In the genomic region with DNA sequence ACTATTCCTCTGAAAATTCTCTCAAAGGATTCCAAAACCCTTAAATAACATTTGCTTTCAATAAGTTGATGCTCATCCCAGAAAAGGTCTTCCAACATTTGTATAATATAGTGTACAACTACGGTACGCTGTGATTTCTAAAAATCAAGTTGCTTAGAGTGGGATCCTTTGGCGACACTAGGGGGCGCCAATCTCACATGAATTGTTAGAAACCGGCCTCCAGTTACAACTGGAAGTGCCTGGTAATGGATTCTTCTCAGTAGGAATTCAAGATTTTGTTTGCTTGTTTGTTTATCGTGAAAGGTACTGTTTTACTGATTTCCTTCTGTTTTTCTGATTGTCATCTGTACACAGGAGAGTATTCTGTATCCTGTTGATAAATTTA, we compare ENCODE assay signal across 10 mouse cellular contexts. TPM values are rescaled to one million over a fixed set of nuclear protein-coding genes. Genes with fewer than 3 reads are reported as not detected.
A peak's percentile ranks its signal among the peaks of the same experiment; 100 is the strongest.
DNase-seq lines count a peak whose midpoint lies in the region; ATAC-seq lines count a peak whose summit lies in the region.
"Had no signal": no experiment of that assay in that cellular context is flagged by ENCODE, and none has a peak within 500 bp of the region (broad histone marks: within the 10 kb centered on the region; RNA-seq: fewer than 3 reads in every experiment).

No protein-coding gene starts in this region.

- DNase-seq in gastrocnemius, adult 18-20 months (ENCODE audit: low spot score), result peak; percentile 64
- no peak for DNase-seq in gastrocnemius, postnatal 25 days
- peak; percentile 35 for DNase-seq in c-Kit-positive CD71-negative TER-119-negative erythroid progenitor cells, embryonic 14.5 days (ENCODE audit: low read depth)
- DNase-seq in hindbrain, embryonic 14.5 days (ENCODE audit: low spot score), result peak; percentile 94
- peak; percentile 35 for DNase-seq in layer of hippocampus, adult 9-11 months
- peak; percentile 83 for DNase-seq in right cerebral cortex, postnatal 14 days

- no peak overlapping the region for H3K27ac ChIP-seq in forebrain, embryonic 12.5 days
- H3K27ac ChIP-seq in hindbrain, embryonic 14.5 days, result no peak overlapping the region
- H3K27ac ChIP-seq: macrophage had no signal

- peak; percentile 80 for ATAC-seq in forebrain, embryonic 12.5 days (ENCODE audit: low FRiP score)
- ATAC-seq in hindbrain, embryonic 14.5 days (ENCODE audit: low FRiP score), result peak; percentile 82; the same call in 1 of the 2 replicates
- peak; percentile 95 for ATAC-seq in megakaryocyte progenitor cell, adult 5-6 weeks (replicated peaks; ENCODE audit: poor library complexity)

- 13% methylated on average over 6 of the region's 6 CpGs for WGBS in forebrain, embryonic 12.5 days
- 11% methylated on average over 6 of the region's 6 CpGs for WGBS in hindbrain, embryonic 14.5 days

- no peak overlapping the region for H3K4me2 ChIP-seq in forebrain, embryonic 12.5 days
- no peak overlapping the region for H3K4me2 ChIP-seq in hindbrain, embryonic 14.5 days (replicated peaks)

- peaks cover 2% of the 10 kb centered on the region; the same call in 1 of the 2 replicates for H3K4me1 ChIP-seq in forebrain, embryonic 12.5 days
- peaks cover 3% of the 10 kb centered on the region; the same call in 1 of the 2 replicates for H3K4me1 ChIP-seq in hindbrain, embryonic 14.5 days (replicated peaks; ENCODE audit: control insufficient read depth, insufficient read depth, low read length)

- no peak overlapping the region for H3K4me3 ChIP-seq in forebrain, embryonic 12.5 days (replicated peaks)
- H3K4me3 ChIP-seq in hindbrain, embryonic 14.5 days (replicated peaks; ENCODE audit: low read length), result no peak overlapping the region

- H3K36me3 ChIP-seq in forebrain, embryonic 12.5 days (replicated peaks), result no peaks in the 10 kb centered on the region
- H3K36me3 ChIP-seq in hindbrain, embryonic 14.5 days (replicated peaks; ENCODE audit: control insufficient read depth, insufficient read depth), result no peaks in the 10 kb centered on the region

- H3K27me3 ChIP-seq in forebrain, embryonic 12.5 days, result no peaks in the 10 kb centered on the region
- no peaks in the 10 kb centered on the region for H3K27me3 ChIP-seq in hindbrain, embryonic 14.5 days (ENCODE audit: control insufficient read depth, insufficient read depth, low read length)

- H3K9me3 ChIP-seq in forebrain, embryonic 12.5 days, result no peaks in the 10 kb centered on the region
- no peaks in the 10 kb centered on the region for H3K9me3 ChIP-seq in hindbrain, embryonic 14.5 days (ENCODE audit: control insufficient read depth, low read length)

- no peak overlapping the region for H3K9ac ChIP-seq in forebrain, embryonic 12.5 days
- H3K9ac ChIP-seq in hindbrain, embryonic 14.5 days, result no peak overlapping the region

RNA-seq across cellular contexts. Expression of a gene that starts 13.7 kb away (rescaled TPM):
- not detected for total RNA-seq in gastrocnemius, adult 18-20 months (2021)
- not detected for total RNA-seq in gastrocnemius, postnatal 25 days (2021)
- polyA plus RNA-seq in forebrain, embryonic 12.5 days (2016; fragmentation: Nextera tagmentation; extraction: Ambion mirVana), result 0.04 TPM in 1 of 2 replicates, not detected in the other
- polyA plus RNA-seq in hindbrain, embryonic 14.5 days (2014; fragmentation: Nextera tagmentation; extraction: Ambion mirVana), result 0.08 TPM in 1 of 2 replicates, not detected in the other
- total RNA-seq in megakaryocyte progenitor cell, adult 5-6 weeks (2015), result not detected in 2 replicates
- total RNA-seq in megakaryocyte progenitor cell, adult 5-6 weeks (2017), result not detected in 2 replicates
- polyA plus RNA-seq: C2C12, macrophage had no signal

RNA-seq across cellular contexts. Expression of a gene that starts 50.7 kb away (rescaled TPM):
- 10 to 100 TPM; 10.9 to 12.6 TPM for total RNA-seq in gastrocnemius, adult 18-20 months (2021)
- 10 to 100 TPM; 15.2 to 16.3 TPM for total RNA-seq in gastrocnemius, postnatal 25 days (2021)
- polyA plus RNA-seq in forebrain, embryonic 12.5 days (2016; fragmentation: Nextera tagmentation; extraction: Ambion mirVana), result 23.7 and 24.3 TPM in 2 replicates
- polyA plus RNA-seq in hindbrain, embryonic 14.5 days (2014; fragmentation: Nextera tagmentation; extraction: Ambion mirVana), result 14.2 and 16.4 TPM in 2 replicates
- 38.3 and 49.5 TPM in 2 replicates for total RNA-seq in megakaryocyte progenitor cell, adult 5-6 weeks (2015)
- total RNA-seq in megakaryocyte progenitor cell, adult 5-6 weeks (2017), result 50.7 and 70.6 TPM in 2 replicates

RNA-seq across cellular contexts. Expression of a gene that starts 57.1 kb away (rescaled TPM):
- not detected for total RNA-seq in gastrocnemius, adult 18-20 months (2021)
- not detected for total RNA-seq in gastrocnemius, postnatal 25 days (2021)
- not detected in 2 replicates for polyA plus RNA-seq in forebrain, embryonic 12.5 days (2016; fragmentation: Nextera tagmentation; extraction: Ambion mirVana)
- not detected in 2 replicates for polyA plus RNA-seq in hindbrain, embryonic 14.5 days (2014; fragmentation: Nextera tagmentation; extraction: Ambion mirVana)
- total RNA-seq in megakaryocyte progenitor cell, adult 5-6 weeks (2015), result not detected in 2 replicates
- not detected in 2 replicates for total RNA-seq in megakaryocyte progenitor cell, adult 5-6 weeks (2017)
- polyA plus RNA-seq: C2C12, macrophage had no signal
